Mouse (Mus musculus) lung, adult 2 months (tissue): ENCODE measurements at regions not wholly inside any gene's neighbourhood (a gene's known extent, or its start where the extent isn't known, plus 50 kb on each side); places are given as distances from the start of the nearest gene placed in this dataset.

ENCODE experiments used
- CTCF ChIP-seq: fragments of 200-500 bp; IDR thresholded peaks from 2 replicates; pipeline ENCODE4 v1.5.1; 2011; ENCODE audit warnings: mild to moderate bottlenecking, low read length, control low read depth; ENCODE audit not compliant: insufficient read depth
- POLR2A ChIP-seq: fragments of 200-500 bp; IDR thresholded peaks from 2 replicates; pipeline ENCODE4 v1.6.1; 2011; ENCODE audit warnings: low read depth, mild to moderate bottlenecking, control low read depth, low read length, borderline replicate concordance; ENCODE audit errors: extremely low read depth

DNA sequence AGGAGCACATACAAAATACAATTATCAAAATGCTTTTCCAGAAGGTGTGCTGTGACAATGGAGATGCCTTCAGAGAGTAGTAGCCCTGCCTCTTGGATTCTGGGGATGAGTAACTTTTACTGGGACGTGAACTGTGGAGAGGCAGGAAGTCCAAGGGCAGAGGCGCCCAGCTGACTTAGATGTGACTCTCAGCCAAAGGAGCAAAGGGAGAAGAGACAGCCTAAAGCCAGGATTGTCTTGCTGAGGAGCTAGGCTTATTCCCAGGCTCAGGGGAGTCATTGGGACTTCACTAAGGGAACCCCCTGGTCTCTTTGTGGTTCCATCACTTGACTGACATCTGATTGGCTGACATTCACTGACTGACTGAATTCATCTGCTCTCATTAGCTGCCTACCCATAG lies 108.9 kb upstream of the L3mbtl4 start:
- TF ChIP-seq CTCF (no peak), POLR2A (no peak)
